Mouse (Mus musculus) right cerebral cortex, postnatal 14 days (tissue): ENCODE data around the gene Tmem39a.

Source experiments
- DNase-seq: peaks from one replicate; pipeline ENCODE4 v3.0.0; 2022

Gene Tmem39a

GRCm38 (mm10) chr16:38591506-38591905 is 33.0 kb downstream of the Tmem39a start:
- DNase-seq = no peak

- DNase-seq = no peak
These were observed 33.7 kb downstream of the Tmem39a start for GRCm38 (mm10) chr16:38592026-38592678.

- no peak for DNase-seq
These were observed 34.4 kb downstream of the Tmem39a start for GRCm38 (mm10) chr16:38592946-38593345.

- no peak for DNase-seq
These were observed 35.9 kb downstream of the Tmem39a start for GRCm38 (mm10) chr16:38594435-38594834.

GRCm38 (mm10) chr16:38596099-38596498 is 37.6 kb downstream of the Tmem39a start:
- DNase-seq = no peak

GRCm38 (mm10) chr16:38596651-38597050 is 38.2 kb downstream of the Tmem39a start:
- no peak for DNase-seq

GRCm38 (mm10) chr16:38598986-38599680 is 40.6 kb downstream of the Tmem39a start:
- DNase-seq = no peak

- DNase-seq = no peak
These were observed 44.7 kb downstream of the Tmem39a start for GRCm38 (mm10) chr16:38602989-38603804.

GRCm38 (mm10) chr16:38606509-38606908 is 48.0 kb downstream of the Tmem39a start:
- no peak for DNase-seq

GRCm38 (mm10) chr16:38608687-38609086 is 50.2 kb downstream of the Tmem39a start:
- DNase-seq = no peak

- DNase-seq = no peak
These were observed 50.6 kb downstream of the Tmem39a start for GRCm38 (mm10) chr16:38609092-38609491.

- DNase-seq = no peak
These were observed 54.1 kb downstream of the Tmem39a start for GRCm38 (mm10) chr16:38612646-38613045.

GRCm38 (mm10) chr16:38613646-38614045 is 55.1 kb downstream of the Tmem39a start:
- DNase-seq = no peak

- no peak for DNase-seq
These were observed 59.5 kb downstream of the Tmem39a start for GRCm38 (mm10) chr16:38617977-38618376.

- DNase-seq = peak; percentile 83
These were observed 60.6 kb downstream of the Tmem39a start for GRCm38 (mm10) chr16:38619054-38619453.

- DNase-seq = no peak
These were observed 62.4 kb downstream of the Tmem39a start for GRCm38 (mm10) chr16:38620696-38621450.

GRCm38 (mm10) chr16:38622283-38622682 is 63.8 kb downstream of the Tmem39a start:
- no peak for DNase-seq

GRCm38 (mm10) chr16:38624303-38624702 is 65.8 kb downstream of the Tmem39a start:
- DNase-seq = no peak

GRCm38 (mm10) chr16:38625411-38625810 is 66.9 kb downstream of the Tmem39a start:
- DNase-seq = no peak

- no peak for DNase-seq
These were observed 67.4 kb downstream of the Tmem39a start for GRCm38 (mm10) chr16:38625811-38626369.

GRCm38 (mm10) chr16:38632147-38632546 is 73.6 kb downstream of the Tmem39a start:
- peak; percentile 52 for DNase-seq

- no peak for DNase-seq
These were observed 77.4 kb downstream of the Tmem39a start for GRCm38 (mm10) chr16:38635833-38636390.
